Mouse (Mus musculus): ENCODE data around the gene Zfp961. TPM values are rescaled to one million over a fixed set of nuclear protein-coding genes. Genes with fewer than 3 reads are reported as not detected.
"Not testable (repeated sequence)": the region's sequence is repeated elsewhere in the genome, so short reads cannot be mapped to it uniquely, and the experiment has no call there.

Gene Zfp961
- polyA plus RNA-seq, 1 experiment from 2014 or later, result 20.7 TPM

- not testable (repeated sequence) for H3K27me3 ChIP-seq; ATAC-seq (ENCODE audit: insufficient number of reproducible peaks, insufficient read depth, low FRiP score, low TSS enrichment, low read depth); H3K4me3 ChIP-seq (replicated peaks); H3K4me2 ChIP-seq; H3K4me1 ChIP-seq (replicated peaks); H3K9me3 ChIP-seq; H3K9ac ChIP-seq (replicated peaks); H3K36me3 ChIP-seq; H3K27ac ChIP-seq
- 81% methylated on average over 1 of the region's 1 CpGs for WGBS
Observed at GRCm38 (mm10) chr8:72019022-72019421, 68.2 kb downstream of the Zfp961 start.

- Histone ChIP-seq H3K27ac (no peak overlapping the region), H3K4me2 (no peak overlapping the region), H3K27me3 (no peaks in the 10 kb centered on the region), H3K9ac (replicated peaks) (no peak overlapping the region), H3K4me3 (replicated peaks) (no peak overlapping the region), H3K36me3 (no peaks in the 10 kb centered on the region), H3K4me1 (replicated peaks) (no peaks in the 10 kb centered on the region), H3K9me3 (no peaks in the 10 kb centered on the region)
- 69% methylated on average over 2 of the region's 2 CpGs for WGBS
- ATAC-seq (ENCODE audit: insufficient number of reproducible peaks, insufficient read depth, low FRiP score, low TSS enrichment, low read depth), result no peak
Observed at GRCm38 (mm10) chr8:72019816-72020215, 69.0 kb downstream of the Zfp961 start.

- not testable (repeated sequence) for H3K4me2 ChIP-seq; H3K4me1 ChIP-seq (replicated peaks); H3K27me3 ChIP-seq; H3K9ac ChIP-seq (replicated peaks); H3K27ac ChIP-seq; H3K9me3 ChIP-seq; H3K36me3 ChIP-seq; ATAC-seq (ENCODE audit: insufficient number of reproducible peaks, insufficient read depth, low FRiP score, low TSS enrichment, low read depth); H3K4me3 ChIP-seq (replicated peaks)
- WGBS, result 22% methylated on average over 4 of the region's 9 CpGs
Observed at GRCm38 (mm10) chr8:72024886-72025285, 74.0 kb downstream of the Zfp961 start.

- H3K4me3 ChIP-seq (replicated peaks); H3K9ac ChIP-seq (replicated peaks); H3K27ac ChIP-seq; H3K27me3 ChIP-seq; H3K4me2 ChIP-seq; ATAC-seq (ENCODE audit: insufficient number of reproducible peaks, insufficient read depth, low FRiP score, low TSS enrichment, low read depth); H3K36me3 ChIP-seq; H3K9me3 ChIP-seq; H3K4me1 ChIP-seq (replicated peaks): not testable (repeated sequence)
- 47% methylated on average over 4 of the region's 4 CpGs for WGBS
Observed at GRCm38 (mm10) chr8:72032926-72033325, 82.1 kb downstream of the Zfp961 start.

- H3K9me3 ChIP-seq; H3K27me3 ChIP-seq; ATAC-seq (ENCODE audit: insufficient number of reproducible peaks, insufficient read depth, low FRiP score, low TSS enrichment, low read depth); H3K4me1 ChIP-seq (replicated peaks); H3K27ac ChIP-seq; H3K9ac ChIP-seq (replicated peaks); H3K4me2 ChIP-seq; H3K36me3 ChIP-seq; H3K4me3 ChIP-seq (replicated peaks): not testable (repeated sequence)
- 82% methylated on average over 4 of the region's 4 CpGs for WGBS
Observed at GRCm38 (mm10) chr8:72040918-72041317, 90.1 kb downstream of the Zfp961 start, which contains the start of gene Olfr372. Gene Olfr372 (plus strand): TSS chr8:72041218.

GRCm38 (mm10) chr8:72042493-72042892, 91.7 kb downstream of the Zfp961 start:
- no peak overlapping the region for H3K9ac ChIP-seq (replicated peaks)

More at GRCm38 (mm10) chr8:72042493-72042892, 91.7 kb downstream of the Zfp961 start:
- Histone ChIP-seq H3K4me2 (no peak overlapping the region), H3K27ac (no peak overlapping the region), H3K36me3 (no peaks in the 10 kb centered on the region), H3K4me3 (replicated peaks) (no peak overlapping the region), H3K9me3 (no peaks in the 10 kb centered on the region), H3K27me3 (no peaks in the 10 kb centered on the region), H3K4me1 (replicated peaks) (no peaks in the 10 kb centered on the region)
- 84% methylated on average over 1 of the region's 1 CpGs for WGBS
- ATAC-seq (ENCODE audit: insufficient number of reproducible peaks, insufficient read depth, low FRiP score, low TSS enrichment, low read depth), result no peak

Other genes starting within 250 kb of the Zfp961 start
- 0.70 and 1.1 TPM in 2 replicates for gene B3gnt3, start 249.2 kb upstream of the Zfp961 start, polyA plus RNA-seq (2016; fragmentation: Nextera tagmentation; extraction: Ambion mirVana)
- 5.5 and 6.0 TPM in 2 replicates for gene Fcho1, start 225.3 kb upstream of the Zfp961 start, polyA plus RNA-seq (2016; fragmentation: Nextera tagmentation; extraction: Ambion mirVana)
- gene Zfp709, start 69.0 kb upstream of the Zfp961 start, polyA plus RNA-seq (2016; fragmentation: Nextera tagmentation; extraction: Ambion mirVana), result 5.6 and 6.0 TPM in 2 replicates
- 10.0 and 10.2 TPM in 2 replicates for gene Zfp882, start 42.4 kb upstream of the Zfp961 start, polyA plus RNA-seq (2016; fragmentation: Nextera tagmentation; extraction: Ambion mirVana)
- gene Zfp617, start 42.4 kb upstream of the Zfp961 start, polyA plus RNA-seq (2016; fragmentation: Nextera tagmentation; extraction: Ambion mirVana), result 30.9 and 32.8 TPM in 2 replicates
- gene Cyp4f18, start 58.6 kb downstream of the Zfp961 start, polyA plus RNA-seq (2016; fragmentation: Nextera tagmentation; extraction: Ambion mirVana), result 0.66 and 1.3 TPM in 2 replicates
- not detected in 2 replicates for gene Olfr372, start 90.2 kb downstream of the Zfp961 start, polyA plus RNA-seq (2016; fragmentation: Nextera tagmentation; extraction: Ambion mirVana)
- gene Olfr373, start 132.1 kb downstream of the Zfp961 start, polyA plus RNA-seq (2016; fragmentation: Nextera tagmentation; extraction: Ambion mirVana), result not detected in 2 replicates
- gene Olfr374, start 156.0 kb downstream of the Zfp961 start, polyA plus RNA-seq (2016; fragmentation: Nextera tagmentation; extraction: Ambion mirVana), result not detected in 2 replicates
- 668 and 683 TPM in 2 replicates for gene Tpm4, start 183.9 kb downstream of the Zfp961 start, polyA plus RNA-seq (2016; fragmentation: Nextera tagmentation; extraction: Ambion mirVana)
- gene Rab8a, start 210.2 kb downstream of the Zfp961 start, polyA plus RNA-seq (2016; fragmentation: Nextera tagmentation; extraction: Ambion mirVana), result 117 TPM in 2 replicates
- not detected in 2 replicates for gene Hsh2d, start 238.6 kb downstream of the Zfp961 start, polyA plus RNA-seq (2016; fragmentation: Nextera tagmentation; extraction: Ambion mirVana)